Mouse (Mus musculus) lung, embryonic 16.5 days (tissue): ENCODE measurements at regions not wholly inside any gene's neighbourhood (a gene's known extent, or its start where the extent isn't known, plus 50 kb on each side); places are given as distances from the start of the nearest gene placed in this dataset.

ENCODE experiments used
- ATAC-seq: fragments of 200-750 bp; cut with Nextera tagmentation; 2 replicates; pipeline ENCODE4 v1.8.0; 2017; ENCODE audit warnings: low read depth, mild to moderate bottlenecking, moderate library complexity
- H3K27ac ChIP-seq: fragments of 300-500 bp; sonication (generic); 2 replicates; pipeline ENCODE4 v1.5.1; 2014; ENCODE audit warnings: mild to moderate bottlenecking, control low read depth, low read length
- H3K27me3 ChIP-seq: fragments of 300-500 bp; sonication (generic); 2 replicates; pipeline ENCODE4 v1.6.1; 2014; ENCODE audit warnings: low read depth, low read length, mixed read lengths; ENCODE audit not compliant: control insufficient read depth, insufficient read depth
- H3K36me3 ChIP-seq: fragments of 300-500 bp; sonication (generic); 2 replicates; pipeline ENCODE4 v1.6.1; 2014; ENCODE audit warnings: low read length; ENCODE audit not compliant: control insufficient read depth, insufficient read depth
- H3K4me1 ChIP-seq: fragments of 300-500 bp; sonication (generic); replicated peaks from 2 replicates; pipeline ENCODE4 v1.6.1; 2014; ENCODE audit warnings: low read length, mixed read lengths; ENCODE audit not compliant: control insufficient read depth, insufficient read depth
- H3K4me2 ChIP-seq: fragments of 300-500 bp; sonication (generic); 2 replicates; pipeline ENCODE4 v1.6.1; 2014; ENCODE audit warnings: low read depth, low read length, control low read depth
- H3K4me3 ChIP-seq: fragments of 300-500 bp; sonication (generic); 2 replicates; pipeline ENCODE4 v1.5.1; 2014; ENCODE audit warnings: mild to moderate bottlenecking, low read length, control low read depth
- H3K9ac ChIP-seq: fragments of 300-500 bp; sonication (generic); 2 replicates; pipeline ENCODE4 v1.6.1; 2014; ENCODE audit warnings: low read length, control low read depth
- H3K9me3 ChIP-seq: fragments of 300-500 bp; sonication (generic); 2 replicates; pipeline ENCODE4 v1.6.1; 2016; ENCODE audit warnings: low read length; ENCODE audit not compliant: control insufficient read depth
- WGBS: fragments of 180-500 bp; shearing (Covaris S2); extraction: QIAGEN DNeasy Blood & Tissue Kit; methylation state at CpG from one replicate; pipeline ENCODE4 v1.1.7; 2014; 5-methylcytosine and 5-hydroxymethylcytosine counted together

- no peak overlapping the region for H3K27ac ChIP-seq
- WGBS, result 76% methylated on average over 10 of the region's 10 CpGs
These were observed 70.4 kb upstream of the Ppara start for GRCm38 (mm10) chr15:85664432-85664828.

DNA sequence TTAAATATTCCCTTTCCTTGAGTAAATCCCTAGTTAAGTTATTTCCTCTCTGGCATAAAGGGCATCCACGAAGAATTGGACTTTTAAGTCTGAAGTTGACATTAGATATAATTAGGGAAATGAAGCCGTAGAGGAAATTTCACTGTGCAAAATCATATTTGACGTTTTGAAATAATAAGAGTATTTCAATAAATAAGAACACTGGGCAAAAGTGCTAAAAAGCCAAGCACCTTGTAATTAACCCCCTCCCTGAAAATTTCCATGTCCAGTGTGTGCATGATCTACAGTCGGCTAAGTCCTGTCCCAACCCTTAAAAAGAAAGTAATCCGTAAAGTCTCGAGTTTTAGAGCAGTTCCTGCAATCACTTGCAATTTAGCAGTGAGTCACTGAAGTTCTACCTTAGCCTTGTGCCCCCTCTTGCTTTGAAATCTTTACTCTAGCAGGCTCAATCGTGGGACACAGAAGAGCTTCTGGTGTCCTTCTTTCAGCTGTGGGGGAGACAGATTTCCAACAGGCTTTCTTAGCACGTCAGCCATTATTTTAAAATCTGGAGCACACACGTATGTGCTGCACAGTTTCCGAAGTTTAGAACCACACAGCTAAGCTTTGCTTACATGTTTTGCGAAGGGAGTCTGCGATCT is 69.5 kb upstream of the Ppara start:
- 76% methylated on average over 12 of the region's 12 CpGs for WGBS
- no peak overlapping the region for H3K27ac ChIP-seq
- H3K27me3 ChIP-seq, result no peaks in the 10 kb centered on the region
- no peak overlapping the region for H3K9ac ChIP-seq
- no peak overlapping the region for H3K4me2 ChIP-seq
- no peak for ATAC-seq
- H3K36me3 ChIP-seq, result peaks cover 2% of the 10 kb centered on the region; the same call in 1 of the 2 replicates
- H3K4me1 ChIP-seq, result peaks cover 17% of the 10 kb centered on the region
- H3K4me3 ChIP-seq, result no peak overlapping the region
- no peaks in the 10 kb centered on the region for H3K9me3 ChIP-seq

More at GRCm38 (mm10) chr15:85664432-85664828, 70.4 kb upstream of the Ppara start:
- H3K36me3 ChIP-seq, result peaks cover 2% of the 10 kb centered on the region; the same call in 1 of the 2 replicates
- H3K9ac ChIP-seq, result no peak overlapping the region
- no peaks in the 10 kb centered on the region for H3K9me3 ChIP-seq
- H3K27me3 ChIP-seq, result no peaks in the 10 kb centered on the region
- H3K4me2 ChIP-seq, result no peak overlapping the region
- ATAC-seq, result no peak
- H3K4me1 ChIP-seq, result peaks cover 12% of the 10 kb centered on the region
- H3K4me3 ChIP-seq, result no peak overlapping the region

GRCm38 (mm10) chr15:85666496-85666895 is 68.3 kb upstream of the Ppara start:
- Histone ChIP-seq H3K36me3 (peaks cover under 1% of the 10 kb centered on the region; the same call in 1 of the 2 replicates), H3K4me3 (no peak overlapping the region), H3K9me3 (no peaks in the 10 kb centered on the region), H3K27ac (no peak overlapping the region), H3K27me3 (no peaks in the 10 kb centered on the region), H3K9ac (no peak overlapping the region), H3K4me2 (no peak overlapping the region; the same call in 1 of the 2 replicates), H3K4me1 (peaks cover 17% of the 10 kb centered on the region)
- 72% methylated on average over 9 of the region's 9 CpGs for WGBS
- no peak for ATAC-seq

DNA sequence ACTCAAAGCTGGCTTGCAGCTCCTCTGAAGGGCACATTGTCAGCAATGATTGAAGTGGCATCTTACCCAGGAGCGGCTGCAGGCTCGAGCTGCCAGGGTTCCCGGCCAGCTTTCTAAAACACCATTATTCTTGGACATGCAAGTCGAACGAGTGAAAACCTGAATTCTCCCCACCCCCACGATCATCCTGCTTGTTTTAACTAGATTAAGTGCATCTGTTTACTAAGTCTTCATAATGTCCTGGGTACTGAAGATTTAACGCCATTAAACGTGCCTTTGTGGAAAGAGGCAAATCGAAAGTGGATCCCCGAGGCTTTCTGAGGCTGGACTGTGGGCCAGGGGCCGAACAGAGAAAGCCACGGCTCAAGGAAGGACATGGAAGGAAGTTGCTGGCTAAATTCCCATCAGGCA is 67.4 kb upstream of the Ppara start:
- Histone ChIP-seq H3K9ac (peak overlapping the region; percentile 62), H3K4me2 (peak overlapping the region; percentile 55), H3K27ac (peak overlapping the region; percentile 80), H3K4me1 (peaks cover 17% of the 10 kb centered on the region), H3K4me3 (peak overlapping the region; percentile 37), H3K27me3 (no peaks in the 10 kb centered on the region), H3K36me3 (no peaks in the 10 kb centered on the region), H3K9me3 (no peaks in the 10 kb centered on the region)
- no peak for ATAC-seq
- WGBS, result 43% methylated on average over 12 of the region's 12 CpGs

GRCm38 (mm10) chr15:85667906-85668590 is 66.7 kb upstream of the Ppara start:
- 85% methylated on average over 7 of the region's 7 CpGs for WGBS
- Histone ChIP-seq H3K36me3 (no peaks in the 10 kb centered on the region), H3K9me3 (no peaks in the 10 kb centered on the region), H3K4me3 (no peak overlapping the region), H3K27me3 (no peaks in the 10 kb centered on the region), H3K4me2 (peak overlapping the region; percentile 55), H3K9ac (peak overlapping the region; percentile 62; the same call in 1 of the 2 replicates), H3K4me1 (peaks cover 17% of the 10 kb centered on the region), H3K27ac (peak overlapping the region; percentile 80)
- no peak for ATAC-seq

GRCm38 (mm10) chr15:85668871-85669651 is 65.7 kb upstream of the Ppara start:
- Histone ChIP-seq H3K9ac (peak overlapping the region; percentile 100), H3K27me3 (no peaks in the 10 kb centered on the region)
- 45% methylated on average over 9 of the region's 9 CpGs for WGBS

GRCm38 (mm10) chr15:85669652-85670175 is 65.1 kb upstream of the Ppara start:
- Histone ChIP-seq H3K9me3 (no peaks in the 10 kb centered on the region), H3K4me3 (peak overlapping the region; percentile 98), H3K4me1 (peaks cover 32% of the 10 kb centered on the region), H3K4me2 (peak overlapping the region; percentile 86), H3K9ac (peak overlapping the region; percentile 100), H3K27ac (peak overlapping the region; percentile 100), H3K27me3 (no peaks in the 10 kb centered on the region), H3K36me3 (peaks cover 5% of the 10 kb centered on the region; the same call in 1 of the 2 replicates)
- 9% methylated on average over 15 of the region's 15 CpGs for WGBS
- ATAC-seq, result peak; percentile 47

More at GRCm38 (mm10) chr15:85668871-85669651, 65.7 kb upstream of the Ppara start:
- peak overlapping the region; percentile 86 for H3K4me2 ChIP-seq
- peaks cover 25% of the 10 kb centered on the region for H3K4me1 ChIP-seq
- H3K36me3 ChIP-seq, result peaks cover under 1% of the 10 kb centered on the region; the same call in 1 of the 2 replicates
- peak overlapping the region; percentile 100 for H3K27ac ChIP-seq
- H3K9me3 ChIP-seq, result no peaks in the 10 kb centered on the region
- ATAC-seq, result no peak
- peak overlapping the region; percentile 98 for H3K4me3 ChIP-seq

GRCm38 (mm10) chr15:85670176-85670788 is 64.5 kb upstream of the Ppara start:
- Histone ChIP-seq H3K4me3 (peak overlapping the region; percentile 98), H3K36me3 (peaks cover 5% of the 10 kb centered on the region; the same call in 1 of the 2 replicates), H3K9me3 (no peaks in the 10 kb centered on the region), H3K4me2 (peak overlapping the region; percentile 86), H3K27ac (peak overlapping the region; percentile 100), H3K4me1 (peaks cover 35% of the 10 kb centered on the region), H3K9ac (peak overlapping the region; percentile 100), H3K27me3 (no peaks in the 10 kb centered on the region)
- whole genome bisulfite sequencing, result under 1% methylated on average over 34 of the region's 64 CpGs
- peak; percentile 62 for ATAC-seq
